Mouse (Mus musculus) cortical plate, adult 2 months (tissue): ENCODE measurements around the gene Otog. TPM values are rescaled to one million over a fixed set of nuclear protein-coding genes. Genes with fewer than 3 reads are reported as not detected.
A peak's percentile ranks its signal among the peaks of the same experiment; 100 is the strongest.

Experiments used
- H3K27ac ChIP-seq: fragments of 200-500 bp; 2 replicates; pipeline ENCODE4 v1.5.1; 2012; ENCODE audit warnings: low read length, control low read depth, inconsistent platforms; ENCODE audit not compliant: insufficient read depth
- H3K4me1 ChIP-seq: fragments of 200-500 bp; 2 replicates; pipeline ENCODE4 v1.6.1; 2011; ENCODE audit warnings: low read length; ENCODE audit not compliant: control insufficient read depth, insufficient read depth
- H3K4me3 ChIP-seq: fragments of 200-500 bp; 2 replicates; pipeline ENCODE4 v1.5.1; 2011; ENCODE audit warnings: mild to moderate bottlenecking, low read length, control low read depth; ENCODE audit not compliant: insufficient read depth
- CTCF ChIP-seq: fragments of 200-500 bp; IDR thresholded peaks from 2 replicates; pipeline ENCODE4 v1.5.1; 2011; ENCODE audit warnings: mild to moderate bottlenecking, control low read depth, low read length; ENCODE audit not compliant: insufficient read depth; ENCODE audit errors: extremely low read depth
- POLR2A ChIP-seq: fragments of 200-500 bp; IDR thresholded peaks from 2 replicates; pipeline ENCODE4 v1.6.1; 2011; ENCODE audit warnings: mild to moderate bottlenecking, low read length, control low read depth; ENCODE audit not compliant: insufficient read depth; ENCODE audit errors: extremely low read depth
- polyA plus RNA-seq: library from polyadenylated mRNA; depleted of rRNA; stranded (reverse); fragments of >200 nt; gene quantifications from 2 replicates; pipeline ENCODE4 v1.2.3, GENCODE M21; 2012

The Otog gene
- polyA plus RNA-seq, 1 experiment: 0.10 TPM

DNA sequence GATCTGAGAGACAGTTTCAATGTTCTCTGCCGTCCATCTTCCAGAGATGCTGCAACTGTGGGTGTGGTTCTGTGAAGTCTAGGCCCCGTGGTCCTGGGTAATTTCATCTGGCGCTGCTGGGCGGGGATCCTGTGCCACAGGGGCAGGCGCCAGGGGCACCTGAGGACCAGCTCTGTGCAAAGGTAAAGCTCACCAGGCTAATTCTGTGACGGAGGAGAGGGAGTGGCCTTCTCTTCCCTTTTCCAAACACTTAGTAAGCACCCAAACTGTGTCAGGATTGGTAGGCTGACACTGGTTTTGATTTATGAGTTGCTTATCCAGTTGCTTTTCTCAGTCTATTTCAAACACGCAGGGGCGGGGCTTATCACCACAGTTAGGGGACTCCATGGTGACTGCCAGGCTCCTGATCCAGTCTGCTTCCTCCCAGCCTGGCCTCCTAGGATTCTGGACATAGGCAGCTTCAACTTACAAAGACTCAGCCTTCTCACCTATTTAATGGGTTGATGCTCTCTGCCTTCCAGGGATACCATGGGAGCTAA, 20.1 kb upstream of the Otog start:
- no peak overlapping the region for H3K27ac ChIP-seq
- H3K4me3 ChIP-seq: no peak overlapping the region
- no peaks in the 10 kb centered on the region; the same call in 1 of the 2 replicates for H3K4me1 ChIP-seq
- TF ChIP-seq CTCF (no peak), POLR2A (no peak)

DNA sequence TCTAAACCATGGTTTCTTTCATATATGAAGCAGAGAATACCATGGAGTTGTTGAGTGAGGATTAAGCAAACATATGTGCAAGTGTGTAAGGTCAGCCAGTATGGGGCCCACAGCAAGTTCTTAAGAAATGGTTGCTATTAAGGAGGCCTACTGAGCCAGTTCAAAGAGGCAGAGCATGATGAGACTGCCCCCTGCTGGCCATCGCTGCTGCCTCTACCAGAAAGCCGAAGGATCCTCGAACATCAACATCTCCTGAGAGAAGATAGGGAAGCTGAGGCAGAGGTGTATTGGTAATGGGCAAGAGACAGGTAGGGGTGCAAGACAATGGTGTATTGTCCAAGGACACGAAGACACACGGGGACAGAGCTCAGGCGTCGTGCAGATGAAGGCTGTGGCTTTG, 14.5 kb upstream of the Otog start:
- H3K4me3 ChIP-seq: no peak overlapping the region
- no peaks in the 10 kb centered on the region for H3K4me1 ChIP-seq
- no peak overlapping the region for H3K27ac ChIP-seq
- TF ChIP-seq POLR2A (no peak), CTCF (peak; percentile 76)

DNA sequence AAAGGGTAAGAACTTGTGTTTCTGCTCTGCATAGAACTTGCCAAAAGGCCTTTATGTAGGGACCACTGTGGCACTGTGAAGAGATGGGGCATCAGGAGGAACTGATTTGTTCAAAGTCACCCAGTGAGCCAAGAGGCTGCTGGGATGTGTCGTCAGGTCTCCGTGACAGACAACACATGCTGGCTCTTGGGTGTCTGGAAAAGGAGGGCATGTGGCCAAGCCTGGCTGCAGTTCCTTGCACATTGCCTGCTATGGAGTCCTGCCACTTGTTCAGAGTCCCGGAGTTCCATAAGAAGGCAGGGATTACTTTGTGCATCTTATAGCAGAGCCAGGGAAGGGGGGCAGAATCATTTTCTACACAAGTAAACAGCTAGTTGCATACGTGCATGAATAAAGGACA, 13.9 kb upstream of the Otog start:
- no peak overlapping the region for H3K27ac ChIP-seq
- no peak overlapping the region for H3K4me3 ChIP-seq
- no peak for TF ChIP-seq CTCF
- no peak for TF ChIP-seq POLR2A
- no peaks in the 10 kb centered on the region for H3K4me1 ChIP-seq

DNA sequence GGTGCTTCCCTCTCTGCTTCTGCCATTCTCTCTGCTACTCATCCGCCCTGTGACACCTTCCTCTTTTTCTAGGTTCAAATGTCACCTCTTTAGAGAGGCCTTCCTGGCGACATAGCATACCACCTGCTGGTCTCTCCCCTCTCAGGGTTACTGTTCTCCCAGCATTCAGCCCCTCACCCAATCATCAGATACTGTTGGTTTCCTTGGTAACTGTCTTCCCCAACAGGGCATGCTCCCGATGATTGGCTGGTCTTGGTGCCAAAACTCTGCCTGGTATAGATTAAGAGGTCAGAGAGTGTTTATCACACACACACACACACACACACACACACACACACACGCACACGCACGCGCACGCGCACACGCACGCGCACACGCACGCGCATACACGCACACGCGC, 4.8 kb upstream of the Otog start:
- Histone ChIP-seq H3K4me3 (no peak overlapping the region), H3K27ac (no peak overlapping the region), H3K4me1 (no peaks in the 10 kb centered on the region)
- TF ChIP-seq POLR2A (no peak), CTCF (no peak)

DNA sequence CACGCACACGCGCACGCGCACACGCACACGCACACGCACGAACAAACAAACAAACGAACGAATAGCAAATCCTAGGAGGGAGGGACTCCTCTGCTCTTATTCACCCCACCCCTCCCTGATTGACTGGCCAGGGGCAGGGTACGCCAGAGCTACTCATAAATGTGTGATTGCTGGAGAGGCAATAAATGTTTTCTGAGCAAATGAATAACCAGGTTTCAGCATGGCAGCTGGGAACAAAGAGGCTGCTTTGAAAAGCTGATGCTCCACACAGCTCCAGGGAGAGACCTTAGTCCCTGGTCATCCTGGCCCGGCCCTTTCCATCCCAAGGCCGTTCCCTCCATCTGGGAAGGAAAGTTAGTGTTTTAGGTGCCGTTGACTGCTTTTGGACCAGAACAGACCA, 4.4 kb upstream of the Otog start:
- Histone ChIP-seq H3K27ac (no peak overlapping the region), H3K4me3 (no peak overlapping the region), H3K4me1 (no peaks in the 10 kb centered on the region)
- no peak for TF ChIP-seq CTCF
- no peak for TF ChIP-seq POLR2A

DNA sequence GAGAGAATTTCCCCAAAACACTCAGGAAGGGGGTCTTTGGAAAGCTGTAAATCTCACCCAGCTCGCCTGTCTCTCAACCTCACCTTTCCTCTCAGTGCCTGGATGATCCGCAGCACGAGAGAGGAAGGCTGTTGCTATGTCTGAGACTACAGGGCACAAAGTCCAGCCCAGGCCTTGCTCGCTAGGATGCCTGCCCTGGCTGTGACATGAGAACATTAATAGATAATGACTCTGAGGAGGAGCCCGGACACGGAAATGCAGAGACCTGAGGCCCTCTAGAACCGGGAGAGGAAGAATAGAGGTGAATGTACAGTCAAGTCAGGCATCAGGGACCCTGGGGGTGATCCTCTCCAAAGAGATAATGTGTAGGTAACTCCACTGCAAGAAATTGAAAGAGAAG, 3.6 kb upstream of the Otog start:
- Histone ChIP-seq H3K4me3 (no peak overlapping the region), H3K4me1 (no peaks in the 10 kb centered on the region), H3K27ac (no peak overlapping the region)
- TF ChIP-seq POLR2A (no peak), CTCF (no peak)

DNA sequence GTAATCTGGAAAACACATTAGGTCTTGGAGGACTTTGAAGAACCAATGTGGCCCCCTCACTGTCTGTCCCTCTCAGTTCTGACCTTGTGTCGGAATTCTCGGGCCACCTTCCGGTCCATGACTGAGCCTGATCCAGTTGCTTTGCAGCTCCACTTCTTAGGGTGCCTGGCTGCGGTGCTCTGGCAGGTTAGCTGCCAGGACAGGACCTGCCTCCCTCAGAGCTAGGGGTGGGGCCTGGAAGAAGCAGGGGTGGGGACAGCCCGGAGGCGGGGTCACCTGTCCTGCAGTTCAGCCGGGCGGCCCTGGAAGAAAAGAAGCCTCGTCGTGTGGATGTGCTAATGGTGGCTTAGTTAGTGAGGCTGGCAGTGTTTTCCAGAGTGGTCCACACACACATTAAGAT, 2.4 kb upstream of the Otog start, which contains the start of gene Ush1c:
Gene Ush1c, minus strand, starts transcription at position 158 of the 400 bp plus-strand sequence.
- Histone ChIP-seq H3K4me3 (no peak within 1 kb of the TSS), H3K4me1 (no peaks in the 10 kb centered on the region), H3K27ac (no peak within 1 kb of the TSS)
- TF ChIP-seq CTCF (no peak), POLR2A (no peak)

DNA sequence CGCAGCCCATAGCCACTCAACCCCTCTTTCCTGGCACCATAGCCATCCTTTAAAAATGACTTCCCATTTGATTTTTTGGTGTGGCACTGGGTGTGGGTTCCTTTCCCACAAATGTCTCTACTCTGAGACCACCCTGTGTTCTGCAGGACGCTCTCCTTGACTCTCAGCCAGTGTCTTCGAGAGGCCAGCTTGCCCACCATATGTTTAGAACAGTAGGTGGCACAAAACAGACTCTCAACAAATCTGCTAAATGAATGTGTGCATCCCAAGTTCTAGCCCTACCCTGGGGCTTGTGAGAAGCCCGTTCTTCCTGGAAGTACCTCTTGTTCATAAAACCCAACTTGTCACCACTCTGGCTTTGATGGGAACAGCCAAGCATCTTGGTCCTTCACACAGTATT, 696 bp upstream of the Otog start:
- Histone ChIP-seq H3K4me1 (no peaks in the 10 kb centered on the region), H3K27ac (no peak overlapping the region), H3K4me3 (no peak overlapping the region)
- TF ChIP-seq POLR2A: no peak
- TF ChIP-seq CTCF: no peak

DNA sequence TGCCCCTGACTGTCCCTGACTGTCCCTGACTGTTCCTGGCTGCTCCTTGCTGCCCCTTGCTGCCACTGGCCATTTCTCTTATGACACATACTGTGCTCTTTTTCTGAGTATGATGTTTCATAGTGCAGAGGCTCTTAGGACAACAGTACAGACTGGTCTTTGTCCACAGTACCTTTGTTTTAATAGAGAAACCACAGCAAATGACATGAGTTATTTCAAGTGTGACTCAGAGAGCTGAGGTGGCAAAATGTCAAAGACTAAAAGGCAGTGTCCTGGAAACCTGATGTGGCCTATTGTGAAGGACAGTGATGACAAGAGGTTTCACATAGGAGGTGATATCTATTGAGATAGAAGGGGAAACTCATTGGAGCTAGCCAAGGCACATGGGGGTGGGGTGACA, 6.1 kb downstream of the Otog start:
- Histone ChIP-seq H3K27ac (no peak overlapping the region), H3K4me3 (no peak overlapping the region), H3K4me1 (no peaks in the 10 kb centered on the region)
- no peak for TF ChIP-seq POLR2A
- no peak for TF ChIP-seq CTCF

DNA sequence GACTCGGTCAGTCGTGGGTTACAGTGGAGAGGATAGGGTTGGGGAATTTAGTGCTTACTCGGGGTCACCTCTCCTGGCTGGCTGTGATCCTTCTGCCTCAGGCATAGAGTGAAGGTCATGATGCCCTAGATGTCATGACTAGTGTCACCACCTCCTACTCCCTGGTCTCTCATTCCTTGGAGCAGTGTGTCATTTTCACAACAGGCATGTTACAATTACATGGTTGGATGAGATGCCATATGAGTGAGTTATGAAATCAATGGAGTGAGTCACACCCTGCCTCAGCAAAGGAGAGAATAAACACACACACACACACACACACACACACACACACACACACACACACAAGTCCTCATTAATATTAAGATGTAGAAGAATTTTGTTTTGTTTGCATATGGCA, 6.8 kb downstream of the Otog start:
- no peak overlapping the region for H3K27ac ChIP-seq
- H3K4me3 ChIP-seq: no peak overlapping the region
- TF ChIP-seq POLR2A (no peak), CTCF (no peak)
- H3K4me1 ChIP-seq: no peaks in the 10 kb centered on the region
